Mouse (Mus musculus) heart, postnatal 4 days (tissue): ENCODE results near the gene Spg21. TPM values are rescaled to one million over a fixed set of nuclear protein-coding genes. Genes with fewer than 3 reads are reported as not detected.

Experiments
- DNase-seq: peaks from one replicate; pipeline ENCODE4 v3.0.0; 2021
- total RNA-seq, 2 experiments: library from RNA; stranded (reverse); gene quantifications; 2 replicates each; pipeline ENCODE4 v1.2.3; 2021

Gene Spg21
- total RNA-seq, 2 experiments from 2014 or later: 24.6 to 27.8 TPM

GRCm38 (mm10) chr9:65479158-65479557 lies 18.4 kb downstream of the Spg21 start:
- DNase-seq: no peak

DNA sequence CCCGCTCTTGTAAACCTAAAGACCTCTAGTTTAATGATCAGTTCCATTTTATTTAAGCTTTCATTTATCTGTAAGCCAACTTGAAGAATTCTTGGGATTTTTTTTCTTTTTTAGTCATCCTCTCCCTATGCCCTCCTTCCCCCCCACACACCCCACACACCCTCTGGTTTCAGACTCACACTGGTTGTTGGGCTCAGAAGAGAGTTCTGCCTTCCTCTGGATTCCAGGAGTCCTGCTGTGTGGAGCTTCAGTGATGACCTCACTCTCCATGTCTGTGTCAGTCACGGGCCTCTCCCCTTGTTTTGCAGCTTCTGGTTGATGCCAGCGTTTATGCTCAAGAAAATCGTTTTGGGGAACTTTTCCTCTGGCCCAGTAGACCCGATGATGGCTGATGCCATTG lies 19.3 kb downstream of the Spg21 start:
- DNase-seq: no peak

DNA sequence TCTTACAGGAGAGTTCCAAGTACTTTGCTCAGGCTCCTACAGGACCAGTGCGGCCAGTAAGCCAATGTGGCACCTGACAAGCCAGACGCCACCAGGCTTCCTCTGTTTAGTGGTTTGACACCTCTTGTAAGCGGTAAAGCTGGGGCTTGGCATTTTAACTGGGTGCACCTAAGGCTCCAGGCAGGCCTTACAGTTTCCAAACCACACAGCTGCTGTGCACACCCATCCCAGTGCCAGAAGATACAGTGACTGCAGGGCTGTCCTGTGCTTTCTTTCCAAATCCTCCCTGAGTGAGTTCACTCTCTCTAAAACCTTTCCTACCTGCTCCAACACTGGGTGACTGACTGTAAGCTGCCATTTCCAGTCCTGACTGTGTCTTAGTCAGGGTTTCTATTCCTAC lies 30.7 kb downstream of the Spg21 start:
- no peak for DNase-seq

DNA sequence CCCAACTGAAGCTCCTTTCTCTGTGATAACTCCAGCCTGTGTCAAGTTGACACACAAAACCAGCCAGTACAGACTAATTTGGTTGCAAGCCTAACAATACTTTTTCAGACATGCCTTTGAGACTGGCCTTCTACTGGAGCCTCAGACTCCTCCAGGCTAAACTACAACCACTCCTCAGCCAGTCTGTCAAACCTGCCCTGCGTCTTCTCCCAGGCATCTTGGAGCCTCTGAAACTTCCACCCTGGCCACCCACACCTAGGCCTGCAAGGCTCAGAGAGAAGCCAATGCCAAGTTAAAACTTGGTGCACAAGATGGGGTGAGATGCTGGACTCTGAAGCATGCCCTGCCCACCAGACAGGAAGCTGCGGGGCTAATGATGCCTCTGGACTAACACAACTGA lies 31.6 kb downstream of the Spg21 start:
- no peak for DNase-seq

- DNase-seq: no peak
Observed at GRCm38 (mm10) chr9:65492851-65493250, 32.1 kb downstream of the Spg21 start.

GRCm38 (mm10) chr9:65502146-65502545 lies 41.4 kb downstream of the Spg21 start:
- DNase-seq: peak; percentile 40

DNA sequence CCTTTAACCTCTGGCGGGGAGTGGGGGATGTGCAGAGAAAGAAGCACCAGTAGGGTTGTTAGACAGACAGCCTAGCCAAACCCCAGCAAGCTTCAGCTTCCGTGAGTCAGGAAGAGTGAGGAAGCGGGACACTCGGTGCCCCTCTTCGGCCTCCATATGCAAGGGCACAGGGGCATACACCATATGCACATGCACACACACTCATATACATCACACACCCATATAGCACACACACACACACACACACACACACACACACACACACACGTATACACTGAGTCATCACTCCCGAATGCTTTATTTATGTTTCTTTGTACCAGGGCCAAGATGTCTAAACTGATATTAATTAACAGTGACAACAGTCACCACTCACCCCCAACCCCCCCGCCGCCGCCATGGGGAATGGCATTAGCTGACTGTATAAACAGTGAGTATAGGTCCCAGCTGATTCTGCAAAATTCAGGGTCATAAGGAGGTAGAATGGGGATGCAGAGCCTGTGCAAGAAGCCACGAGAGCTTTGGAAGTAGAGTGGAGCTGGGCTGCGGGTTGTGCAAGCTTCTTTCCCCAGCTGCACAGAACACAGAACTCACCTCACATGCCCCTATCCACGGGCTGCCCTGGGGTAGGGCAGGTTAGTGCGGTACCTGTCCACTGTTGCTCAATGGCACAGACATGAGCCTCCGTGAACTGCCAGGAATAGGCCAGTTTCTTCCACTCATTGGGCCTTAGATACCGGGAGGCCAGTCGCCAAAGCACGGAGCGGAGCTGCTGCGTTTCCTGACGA lies 42.2 kb downstream of the Spg21 start:
- DNase-seq: no peak

DNA sequence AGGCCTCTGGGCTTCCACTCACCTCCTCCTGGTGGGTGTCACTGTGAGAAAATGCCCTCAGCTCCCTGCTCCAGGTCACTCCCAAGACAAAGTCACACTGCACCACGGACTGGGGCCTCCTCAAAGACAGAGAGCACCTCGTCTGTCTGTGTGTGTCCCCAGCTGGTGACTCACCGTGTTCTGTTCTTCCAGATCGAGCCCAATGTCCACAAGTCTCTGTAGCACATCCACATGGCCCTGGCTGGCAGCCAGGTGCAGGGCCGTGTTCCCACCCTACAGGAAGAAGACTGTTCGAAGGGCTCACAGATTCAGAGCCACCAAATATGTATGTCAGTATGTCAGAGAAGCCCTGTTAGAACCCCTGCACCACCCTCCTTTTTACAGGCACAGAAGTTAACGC lies 47.7 kb downstream of the Spg21 start:
- no peak for DNase-seq

GRCm38 (mm10) chr9:65512520-65512919 lies 51.8 kb downstream of the Spg21 start:
- DNase-seq: no peak

GRCm38 (mm10) chr9:65514431-65514830 lies 53.7 kb downstream of the Spg21 start:
- no peak for DNase-seq

DNA sequence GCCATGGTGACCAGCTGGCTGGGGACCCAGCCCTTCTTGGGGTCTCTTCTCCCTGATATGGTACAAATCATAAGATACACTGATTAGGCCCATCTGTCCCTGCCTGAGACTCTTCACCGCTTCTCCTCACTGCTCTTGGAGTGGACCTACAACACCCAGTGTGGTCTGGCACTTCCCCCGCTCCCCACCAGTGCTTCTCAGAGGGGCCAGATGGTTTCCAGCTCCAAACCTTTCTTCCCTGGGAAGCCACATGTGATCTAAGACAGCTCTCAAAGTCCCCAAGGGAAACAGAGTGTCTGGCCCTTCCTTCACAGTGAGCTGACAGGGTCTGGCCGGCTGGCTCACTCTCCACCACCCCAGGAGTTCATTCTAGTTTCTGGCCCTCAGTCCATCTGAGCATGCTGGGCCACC lies 54.1 kb downstream of the Spg21 start:
- DNase-seq: no peak

GRCm38 (mm10) chr9:65519807-65520504 lies 59.2 kb downstream of the Spg21 start, which contains the start of gene Ankdd1a:
Gene Ankdd1a, minus strand, starts transcription at chr9:65520193.
- peak; percentile 32 for DNase-seq

- no peak for DNase-seq
Observed at GRCm38 (mm10) chr9:65520505-65520876, 59.7 kb downstream of the Spg21 start.

GRCm38 (mm10) chr9:65523611-65524364 lies 63.0 kb downstream of the Spg21 start:
- DNase-seq: peak; percentile 87

- DNase-seq: no peak
Observed at GRCm38 (mm10) chr9:65525445-65526195, 64.9 kb downstream of the Spg21 start.

DNA sequence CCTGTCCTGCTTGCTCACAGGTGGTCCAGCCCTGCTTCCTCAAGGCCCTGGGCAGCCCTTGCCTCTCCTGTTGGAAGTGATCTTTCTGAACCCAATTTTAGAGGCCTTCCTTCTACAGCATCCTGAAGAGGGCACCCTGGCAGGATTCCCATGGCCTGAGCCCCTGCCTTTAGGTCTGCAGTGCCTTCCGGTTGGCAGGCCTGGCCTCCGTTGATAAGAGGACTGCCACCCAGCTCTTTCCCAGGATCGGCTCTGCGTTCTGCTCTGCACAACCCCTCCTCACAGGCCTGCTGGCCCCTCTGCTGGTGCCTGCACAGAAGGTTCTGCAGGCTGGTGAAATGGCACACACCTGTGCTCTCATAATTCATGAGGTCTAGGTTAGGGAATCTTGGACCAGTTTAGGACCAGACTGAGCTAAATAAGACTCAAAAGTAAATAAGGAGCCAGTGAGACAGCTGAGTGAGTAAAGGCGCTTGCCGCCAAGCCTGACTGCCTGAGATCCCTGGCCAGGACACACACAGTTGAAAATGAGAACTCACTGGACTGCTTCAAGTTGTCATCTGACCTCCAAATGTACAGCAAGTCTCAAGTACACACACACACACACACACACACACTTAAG lies 67.8 kb downstream of the Spg21 start:
- no peak for DNase-seq

DNA sequence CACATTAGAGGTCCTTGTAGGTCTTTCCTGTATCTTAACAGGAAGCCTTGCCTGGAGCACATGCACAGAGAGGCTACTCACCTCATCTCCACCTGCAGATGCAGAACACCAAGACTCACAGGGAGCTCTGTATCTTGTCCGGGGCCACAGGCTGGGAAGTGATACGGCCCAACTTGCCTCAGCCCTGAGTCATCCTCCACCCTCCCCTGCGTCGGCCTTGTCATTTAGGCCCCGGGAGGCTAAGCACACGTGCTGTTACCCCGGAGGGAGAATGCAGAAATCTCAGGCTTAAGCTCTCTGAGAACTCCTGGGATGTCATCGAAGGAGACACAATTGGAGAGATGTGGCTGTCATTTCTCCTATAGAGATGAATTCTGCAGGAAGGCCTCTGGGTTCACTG lies 68.9 kb downstream of the Spg21 start:
- no peak for DNase-seq

GRCm38 (mm10) chr9:65531283-65531682 lies 70.5 kb downstream of the Spg21 start:
- no peak for DNase-seq

- no peak for DNase-seq
Observed at GRCm38 (mm10) chr9:65532986-65533385, 72.2 kb downstream of the Spg21 start.

DNA sequence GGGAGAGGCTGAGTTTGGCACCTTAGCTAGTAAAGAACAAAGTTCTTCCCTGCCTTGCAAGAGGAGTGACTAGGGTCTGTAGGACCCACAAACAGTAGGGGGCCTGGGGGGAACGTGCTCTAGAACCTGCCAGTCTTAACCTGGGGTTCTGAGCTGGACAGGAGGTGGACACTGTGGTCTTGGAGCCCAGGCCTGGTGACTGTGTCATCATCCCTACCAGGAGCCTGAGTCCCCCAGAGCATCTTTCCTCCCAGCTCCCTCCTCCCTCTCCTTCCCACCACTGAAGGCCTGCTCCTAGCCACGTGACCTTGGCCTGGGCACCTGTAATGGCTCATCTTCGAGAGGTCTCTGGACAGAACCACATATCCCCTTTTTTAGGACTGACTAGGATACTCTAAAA lies 73.4 kb downstream of the Spg21 start:
- DNase-seq: no peak

GRCm38 (mm10) chr9:65535191-65535722 lies 74.5 kb downstream of the Spg21 start:
- DNase-seq: no peak
